Mouse (Mus musculus) frontal cortex, adult 2 months (tissue): ENCODE results near the gene Zxdc. TPM values are rescaled to one million over a fixed set of nuclear protein-coding genes. Genes with fewer than 3 reads are reported as not detected.

Experiments used
- DNase-seq, 2 experiments: peaks; one replicate each; pipeline ENCODE4 v3.0.0; 2022; ENCODE audit warnings: low spot score in 1 of 2; ENCODE audit errors: extremely low spot score in 1 of 2
- polyA plus RNA-seq: library from polyadenylated mRNA; depleted of rRNA; stranded (reverse); fragments of >200 nt; gene quantifications from 2 replicates; pipeline ENCODE4 v1.2.3, GENCODE M21; 2012

Zxdc gene
- polyA plus RNA-seq, 1 experiment, result 18.3 TPM

GRCm38 (mm10) chr6:90374647-90375046 lies 5.4 kb downstream of the Zxdc start:
- DNase-seq, result no peak

DNA sequence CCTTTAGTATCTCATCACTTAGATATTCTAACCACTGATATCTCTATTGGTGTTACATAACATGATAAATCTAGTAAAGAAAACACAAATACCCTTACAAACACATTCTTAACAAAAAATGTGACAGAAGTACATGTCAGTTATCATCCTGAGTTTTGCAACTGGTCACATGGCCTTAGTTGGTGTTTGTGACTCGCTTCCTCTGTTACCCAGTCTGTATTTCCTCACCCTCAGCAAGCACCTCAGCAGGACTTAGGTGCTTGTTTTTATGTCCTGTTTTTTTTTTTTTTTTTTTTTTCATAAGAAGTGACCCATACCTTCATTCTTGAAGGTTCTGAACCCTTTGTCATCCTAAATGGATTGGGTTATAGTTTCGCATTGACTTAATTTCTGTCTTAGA lies 8.4 kb downstream of the Zxdc start:
- DNase-seq, result no peak

DNA sequence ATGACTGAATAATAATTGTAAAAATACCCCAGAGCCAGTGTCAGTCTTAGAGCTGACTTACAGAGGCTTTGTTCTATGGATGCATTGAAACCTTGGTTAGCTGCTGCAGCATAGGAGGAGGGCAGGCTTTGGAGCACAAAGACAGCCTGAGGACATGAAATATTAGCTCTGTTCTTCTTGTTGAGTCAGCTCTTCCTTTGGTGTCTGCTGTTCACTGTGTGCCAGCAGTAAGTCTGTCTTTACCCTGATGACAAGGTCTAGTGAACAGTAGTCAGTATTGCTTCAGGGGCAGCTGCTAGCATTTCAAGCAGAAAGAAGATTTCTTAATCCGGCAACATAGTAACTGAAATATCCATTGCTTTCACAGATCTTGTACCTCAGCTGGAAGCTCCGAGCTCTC lies 12.2 kb downstream of the Zxdc start:
- no peak for DNase-seq

GRCm38 (mm10) chr6:90390629-90391028 lies 21.3 kb downstream of the Zxdc start:
- DNase-seq, result no peak

DNA sequence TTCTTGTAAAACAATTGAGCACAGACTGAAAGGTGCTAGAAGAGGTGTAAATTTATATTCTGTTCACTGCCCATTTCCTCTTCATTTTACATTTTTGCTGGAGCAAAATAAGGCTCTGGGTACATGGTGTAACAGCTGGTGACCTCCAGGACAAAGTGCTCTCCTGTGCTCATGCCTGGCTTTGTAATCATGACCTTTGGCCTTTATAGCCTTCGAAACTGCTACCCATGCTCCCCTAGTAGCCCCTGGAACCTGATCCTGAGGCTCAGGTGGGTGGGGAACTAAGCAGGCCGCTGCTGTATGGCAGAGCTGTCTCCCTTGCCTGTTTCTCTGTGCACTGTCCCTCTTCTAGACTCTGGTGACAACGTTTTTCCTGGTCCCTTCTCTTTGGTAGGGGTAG lies 24.7 kb downstream of the Zxdc start:
- DNase-seq, result no peak

GRCm38 (mm10) chr6:90395751-90396150 lies 26.5 kb downstream of the Zxdc start:
- no peak for DNase-seq

DNA sequence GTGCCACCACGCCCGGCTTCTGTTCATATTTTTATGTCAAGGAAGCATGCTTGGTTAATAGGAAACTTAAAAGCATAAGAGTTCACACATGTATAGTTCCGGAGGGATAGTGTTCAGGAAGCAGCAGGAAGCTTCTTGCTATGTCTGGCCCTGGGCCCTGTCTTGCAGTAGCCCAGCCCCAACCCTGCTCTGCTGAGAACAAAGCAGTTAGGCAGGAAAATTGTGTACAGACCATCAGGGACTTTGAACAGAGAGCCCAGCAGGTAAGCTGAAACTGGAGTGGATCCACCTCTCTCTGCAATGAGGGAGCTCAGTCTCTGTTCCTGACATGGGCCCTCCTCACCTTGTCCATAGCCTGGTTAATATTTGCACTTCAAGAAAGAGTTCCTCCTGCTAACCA lies 28.0 kb downstream of the Zxdc start:
- no peak for DNase-seq

GRCm38 (mm10) chr6:90408632-90409031 lies 39.3 kb downstream of the Zxdc start:
- no peak for DNase-seq

- DNase-seq, result no peak
These were observed 41.7 kb downstream of the Zxdc start for GRCm38 (mm10) chr6:90410972-90411371.

- no peak for DNase-seq
These were observed 42.6 kb downstream of the Zxdc start for GRCm38 (mm10) chr6:90411926-90412325.

DNA sequence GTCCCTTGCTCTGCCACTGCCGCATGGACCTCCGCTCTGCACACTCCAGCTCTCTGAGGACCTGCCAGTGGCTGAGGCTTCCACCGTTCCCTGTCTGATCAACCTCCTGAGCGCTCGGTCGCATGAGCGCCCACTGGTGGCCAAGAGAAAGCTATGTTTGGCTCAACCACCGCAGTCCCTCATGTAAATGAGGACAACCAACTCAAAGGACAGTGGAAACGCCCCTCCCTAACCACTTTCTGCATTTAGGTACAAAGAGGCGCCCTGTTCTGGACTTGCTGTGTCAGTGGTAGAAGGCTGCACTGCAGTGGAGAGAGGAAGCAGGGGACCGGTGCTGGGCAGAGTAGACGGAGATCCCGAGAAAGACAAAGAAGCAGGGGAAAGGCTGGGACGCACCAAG lies 53.3 kb downstream of the Zxdc start:
- peak; percentile 39 to 87 for DNase-seq

GRCm38 (mm10) chr6:90425361-90425760 lies 56.1 kb downstream of the Zxdc start:
- no peak for DNase-seq

DNA sequence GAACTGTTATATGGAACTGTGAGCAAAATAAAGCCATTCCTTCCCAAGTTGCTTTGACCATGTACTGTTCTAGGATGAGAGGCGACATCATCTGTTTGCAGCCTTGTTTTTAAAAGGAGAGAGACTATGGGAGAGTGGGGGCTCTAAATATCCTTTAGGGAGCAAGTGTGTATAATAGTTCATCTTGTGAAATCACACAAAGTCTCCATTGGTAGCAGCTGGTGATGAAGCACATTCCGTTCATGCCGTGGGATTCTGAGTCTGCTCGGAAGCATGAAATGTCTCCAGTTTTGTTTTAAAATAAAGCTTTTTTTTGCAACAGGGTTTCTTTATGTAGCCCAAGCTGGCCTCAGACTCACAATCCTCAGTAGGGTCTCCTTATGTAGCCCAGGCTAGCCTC lies 56.7 kb downstream of the Zxdc start:
- no peak for DNase-seq

DNA sequence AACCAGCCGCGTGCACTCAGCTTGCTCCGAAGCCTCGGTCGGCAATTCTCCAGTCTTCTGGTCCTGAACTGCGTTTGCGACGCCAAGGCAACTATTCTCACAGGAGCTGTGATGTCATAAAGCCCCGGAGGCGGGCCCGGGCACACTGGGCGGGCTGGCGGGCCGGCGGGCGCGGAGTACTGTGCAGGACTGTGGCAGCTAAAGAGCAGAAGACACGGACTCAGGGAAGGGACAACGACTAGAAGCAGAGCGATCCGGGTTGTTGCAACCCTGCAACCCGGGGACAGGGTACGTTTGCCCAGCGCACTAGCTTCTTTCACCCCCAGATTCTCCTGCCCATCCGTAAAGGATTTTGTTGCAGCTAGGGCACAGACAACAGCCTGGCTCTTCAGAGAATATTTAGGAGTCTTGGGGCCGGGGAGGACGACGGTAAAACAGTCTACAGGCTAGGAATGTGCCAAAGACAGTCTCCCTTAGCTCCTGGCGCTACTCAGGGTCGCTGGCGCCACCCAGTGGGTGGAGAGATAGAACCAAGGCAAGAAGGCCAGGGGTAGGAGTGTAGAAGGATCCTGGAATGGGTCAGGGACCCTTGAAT lies 59.2 kb downstream of the Zxdc start, which contains the start of gene Cfap100:
TSS of gene Cfap100 (minus strand) at position 418 of the 595 bp plus-strand sequence.
- peak; percentile 34 to 82 for DNase-seq

DNA sequence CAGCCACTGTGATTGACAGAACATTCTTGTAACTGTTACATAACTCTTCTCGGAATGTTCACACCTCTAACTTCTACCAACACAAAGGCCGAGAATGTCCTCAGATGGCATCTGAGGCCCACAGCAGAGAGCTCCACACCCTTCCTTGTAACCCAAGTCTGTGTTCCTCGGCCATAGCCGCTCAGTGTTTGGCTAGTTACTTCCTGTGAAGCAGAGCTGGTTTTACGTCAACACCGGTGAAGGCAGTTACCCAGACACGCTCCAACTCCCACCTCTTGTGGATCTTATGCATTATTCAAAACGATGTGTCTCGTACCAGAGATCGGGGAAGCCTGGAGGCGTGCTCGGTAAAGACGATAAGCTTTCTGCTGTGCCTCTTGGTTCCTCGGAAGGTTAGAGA lies 60.6 kb downstream of the Zxdc start:
- DNase-seq, result peak; percentile 49 to 73

GRCm38 (mm10) chr6:90431487-90431886 lies 62.2 kb downstream of the Zxdc start:
- DNase-seq, result peak; percentile 39 to 70

GRCm38 (mm10) chr6:90434687-90435086 lies 65.4 kb downstream of the Zxdc start:
- no peak for DNase-seq

GRCm38 (mm10) chr6:90435195-90435618 lies 65.9 kb downstream of the Zxdc start:
- DNase-seq, result peak; percentile 61 to 91

- no peak for DNase-seq
These were observed 67.1 kb downstream of the Zxdc start for GRCm38 (mm10) chr6:90436192-90436907.

- DNase-seq, result no peak
These were observed 67.7 kb downstream of the Zxdc start for GRCm38 (mm10) chr6:90437041-90437440.

DNA sequence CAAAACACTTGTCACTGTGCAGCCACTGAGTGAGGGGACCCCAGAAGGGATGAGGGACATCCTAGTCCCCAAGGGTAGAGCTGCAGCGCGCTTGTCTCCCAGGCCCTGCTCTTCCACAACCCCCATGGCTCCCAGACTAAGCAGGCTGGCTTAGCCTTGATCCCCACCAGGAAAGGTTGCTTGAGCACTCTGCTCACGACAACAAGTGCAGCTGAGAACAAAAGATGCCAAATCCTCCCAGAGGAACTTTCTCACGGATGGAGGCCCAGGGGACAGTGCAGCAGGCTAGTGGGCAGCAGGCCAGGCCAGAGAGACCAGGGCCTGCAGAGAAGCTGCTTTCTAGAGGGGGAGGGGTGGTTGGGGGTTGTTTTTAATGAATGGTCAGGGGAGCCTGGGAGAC lies 77.6 kb downstream of the Zxdc start:
- no peak for DNase-seq

GRCm38 (mm10) chr6:90450179-90450578 lies 80.9 kb downstream of the Zxdc start:
- peak in 1 of 2 experiments; percentile 92 for DNase-seq
